Comparison of ENCODE assay signal across 18 mouse cellular contexts in the genomic region with DNA sequence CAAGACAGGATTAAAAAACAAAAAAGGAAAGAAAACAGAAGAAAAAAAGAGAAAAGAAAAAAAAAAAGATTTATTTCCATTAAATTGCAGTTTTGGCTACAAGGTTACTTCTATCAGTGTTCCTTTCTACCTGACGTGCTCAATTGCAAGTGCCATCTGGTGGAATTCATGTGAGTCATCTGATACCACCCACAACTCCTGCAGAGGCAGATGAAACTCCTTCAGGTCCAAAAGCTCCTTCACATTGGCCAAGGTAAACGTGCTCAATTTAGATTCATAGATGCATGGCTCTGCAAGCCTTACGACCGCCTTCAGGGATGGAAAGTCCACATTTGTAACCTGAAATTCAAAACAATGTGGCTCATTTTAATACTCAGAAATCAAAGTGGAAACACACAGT. TPM values are rescaled to one million over a fixed set of nuclear protein-coding genes. Genes with fewer than 3 reads are reported as not detected.
A peak's percentile ranks its signal among the peaks of the same experiment; 100 is the strongest.
DNase-seq lines count a peak whose midpoint lies in the region.
"Had no signal": no experiment of that assay in that cellular context is flagged by ENCODE, and none has a peak within 500 bp of the region (broad histone marks: within the 10 kb centered on the region; RNA-seq: fewer than 3 reads in every experiment).

No protein-coding gene starts in this region.

- intact Hi-C loops in left cerebral cortex, postnatal 10 days (cut with DNase I) = no loop called here

- peak; percentile 28 to 64 for DNase-seq in frontal cortex, adult 2 months (ENCODE audit: extremely low spot score in 1 of 2, low spot score in 1 of 2)
- DNase-seq in frontal cortex, postnatal 14 days (ENCODE audit: low spot score in 2 of 2) = no peak
- DNase-seq in left cerebral cortex, adult 11 months (ENCODE audit: low spot score) = peak; percentile 4
- no peak for DNase-seq in left cerebral cortex, postnatal 10 days (ENCODE audit: extremely low spot score in 1 of 2, low spot score in 2 of 2)
- peak; percentile 33 for DNase-seq in gonadal fat pad, adult 2 months (ENCODE audit: low read depth)
- peak; percentile 23 to 61 for DNase-seq in right cerebral cortex, postnatal 36 days (ENCODE audit: low spot score in 2 of 2)
- DNase-seq in cerebellum, adult 11 months = no peak
- DNase-seq: adrenal gland, postnatal 25 days; cerebellum, postnatal 10 days; forebrain, postnatal 0 days; gastrocnemius, postnatal 14 days; heart, adult 2 months; heart, postnatal 14 days; kidney, postnatal 25 days; lung, adult 18-20 months; lung, postnatal 10 days; thymus, adult 18-20 months; thymus, postnatal 36 days had no signal

RNA-seq across cellular contexts. Expression of gene Shcbp1, which starts 14.6 kb away (rescaled TPM):
- polyA plus RNA-seq in frontal cortex, adult 2 months (2012; rRNA removed) = 0.92 and 1.4 TPM in 2 replicates
- 1 to 10 TPM; 1.7 to 3.0 TPM for total RNA-seq in left cerebral cortex, postnatal 10 days (2021)
- 0.61 and 0.76 TPM in 2 replicates for polyA plus RNA-seq in gonadal fat pad, adult 2 months (2012; rRNA removed)

Comparison
In these comparisons a context has a peak if more than half of its experiments do, and no peak if none do; other contexts are left out.
1. DNase-seq: peak in frontal cortex, adult 2 months (2 of 2), left cerebral cortex, adult 11 months (single experiment), gonadal fat pad, adult 2 months (single experiment) and right cerebral cortex, postnatal 36 days (2 of 2); none in frontal cortex, postnatal 14 days (0 of 2), left cerebral cortex, postnatal 10 days (0 of 2) and cerebellum, adult 11 months (single experiment).